Mouse (Mus musculus): Measurements from ENCODE around the gene 2310061N02Rik. TPM values are rescaled to one million over a fixed set of nuclear protein-coding genes. Genes with fewer than 3 reads are reported as not detected.
A peak's percentile ranks its signal among the peaks of the same experiment; 100 is the strongest.

2310061N02Rik gene
- total and polyA plus RNA-seq, 3 experiments, result not detected

GRCm38 (mm10) chr16:88711245-88711644 lies 3.5 kb upstream of the 2310061N02Rik start:
- Histone ChIP-seq H3K9ac (ENCODE audit: control insufficient read depth, low read depth, low read length, poor library complexity, severe bottlenecking) (no peak overlapping the region), H3K4me1 (ENCODE audit: control insufficient read depth in 1 of 2, insufficient read depth in 2 of 2, low read length in 2 of 2) (no peaks in the 10 kb centered on the region), H3K36me3 (ENCODE audit: control insufficient read depth in 1 of 2, insufficient read depth in 2 of 2, low read length in 2 of 2) (no peaks in the 10 kb centered on the region), H3K27ac (ENCODE audit: control insufficient read depth, low read depth, low read length) (no peak overlapping the region), H3K79me2 (ENCODE audit: control insufficient read depth, insufficient read depth, low read length, poor library complexity) (no peaks in the 10 kb centered on the region), H3K27me3 (ENCODE audit: control insufficient read depth in 1 of 2, insufficient read depth in 2 of 2, low read length in 2 of 2) (no peaks in the 10 kb centered on the region), H3K4me3 (ENCODE audit: control insufficient read depth in 1 of 2, insufficient read depth in 1 of 2, low read depth in 2 of 2, low read length in 2 of 2) (no peak overlapping the region), H3K9me3 (replicated peaks; ENCODE audit: insufficient read depth, low read length) (no peaks in the 10 kb centered on the region)
- DNase-seq (ENCODE audit: low read depth, low spot score), result no peak
- TF ChIP-seq MEF2A (IDR thresholded peaks at IDR 0.05; ENCODE audit: extremely low read depth, insufficient replicate concordance, low read depth, low read length, poor library complexity, severe bottlenecking), result no peak
- no peak for TF ChIP-seq POLR2A (IDR thresholded peaks at IDR 0.05; ENCODE audit: control insufficient read depth in 1 of 2, insufficient read depth in 1 of 2, low read depth in 1 of 2, low read length in 2 of 2, poor library complexity in 1 of 2)
- TF ChIP-seq RAD21 (IDR thresholded peaks at IDR 0.05; ENCODE audit: low read depth, low read length), result no peak
- no peak for TF ChIP-seq HCFC1 (IDR thresholded peaks at IDR 0.05; ENCODE audit: low read depth, low read length)
- no peak for TF ChIP-seq EP300 (IDR thresholded peaks at IDR 0.05; ENCODE audit: low read depth in 1 of 2, low read length in 2 of 2)
- no peak for TF ChIP-seq USF1 (IDR thresholded peaks at IDR 0.05; ENCODE audit: low read depth, low read length)
- TF ChIP-seq POLR2AphosphoS2 (IDR thresholded peaks at IDR 0.05; ENCODE audit: low read length), result no peak
- TF ChIP-seq SMC3 (IDR thresholded peaks at IDR 0.05; ENCODE audit: low read depth, low read length), result no peak
- no peak for TF ChIP-seq JUND (IDR thresholded peaks at IDR 0.05; ENCODE audit: low read depth, low read length)
- no peak for TF ChIP-seq MYC (IDR thresholded peaks at IDR 0.05; ENCODE audit: low read depth, low read length)
- TF ChIP-seq MAX (IDR thresholded peaks at IDR 0.05; ENCODE audit: low read length), result no peak
- TF ChIP-seq KAT2A (conservative IDR thresholded peaks at IDR 0.05; ENCODE audit: low read depth, low read length), result no peak

- Histone ChIP-seq H3K27ac (ENCODE audit: control insufficient read depth, low read depth, low read length) (no peak overlapping the region), H3K27me3 (ENCODE audit: control insufficient read depth in 1 of 2, insufficient read depth in 2 of 2, low read length in 2 of 2) (no peaks in the 10 kb centered on the region), H3K4me3 (ENCODE audit: control insufficient read depth in 1 of 2, insufficient read depth in 1 of 2, low read depth in 2 of 2, low read length in 2 of 2) (no peak overlapping the region), H3K79me2 (ENCODE audit: control insufficient read depth, insufficient read depth, low read length, poor library complexity) (no peaks in the 10 kb centered on the region), H3K9ac (ENCODE audit: control insufficient read depth, low read depth, low read length, poor library complexity, severe bottlenecking) (no peak overlapping the region), H3K36me3 (ENCODE audit: control insufficient read depth in 1 of 2, insufficient read depth in 2 of 2, low read length in 2 of 2) (no peaks in the 10 kb centered on the region), H3K9me3 (replicated peaks; ENCODE audit: insufficient read depth, low read length) (no peaks in the 10 kb centered on the region), H3K4me1 (ENCODE audit: control insufficient read depth in 1 of 2, insufficient read depth in 2 of 2, low read length in 2 of 2) (no peaks in the 10 kb centered on the region)
- no peak for TF ChIP-seq UBTF (IDR thresholded peaks at IDR 0.05; ENCODE audit: borderline replicate concordance, insufficient read depth, low read depth, low read length)
- TF ChIP-seq ETS1 (IDR thresholded peaks at IDR 0.05; ENCODE audit: low read depth, low read length), result no peak
- DNase-seq (ENCODE audit: low read depth, low spot score), result peak; percentile 1
Observed at GRCm38 (mm10) chr16:88710757-88711156, 3.0 kb upstream of the 2310061N02Rik start.

Data from MEL (cell line).